Mouse (Mus musculus) neural tube, embryonic 11.5 days (tissue): ENCODE measurements at regions not wholly inside any gene's neighbourhood (a gene's known extent, or its start where the extent isn't known, plus 50 kb on each side); places are given as distances from the start of the nearest gene placed in this dataset.

Experiments used
- ATAC-seq: fragments of 200-750 bp; cut with Nextera tagmentation; 2 replicates; pipeline ENCODE4 v1.8.0; 2017; ENCODE audit warnings: moderate number of reproducible peaks, mild to moderate bottlenecking, moderate TSS enrichment, moderate library complexity; ENCODE audit not compliant: insufficient read depth, low FRiP score, low TSS enrichment
- DNase-seq: peaks from one replicate; pipeline ENCODE4 v3.0.0-alpha.2; 2015; ENCODE audit warnings: low spot score
- H3K27ac ChIP-seq: fragments of 300-500 bp; sonication (generic); 2 replicates; pipeline ENCODE4 v1.5.1; 2014; ENCODE audit warnings: low read depth, mild to moderate bottlenecking, low read length
- H3K27me3 ChIP-seq: fragments of 300-500 bp; sonication (generic); 2 replicates; pipeline ENCODE4 v1.6.1; 2014; ENCODE audit warnings: mild to moderate bottlenecking, low read length, mixed read lengths; ENCODE audit not compliant: control insufficient read depth, insufficient read depth
- H3K36me3 ChIP-seq: fragments of 300-500 bp; sonication (generic); 2 replicates; pipeline ENCODE4 v1.6.1; 2014; ENCODE audit warnings: mild to moderate bottlenecking, low read length, moderate library complexity, mixed read lengths; ENCODE audit not compliant: control insufficient read depth, insufficient read depth
- H3K4me1 ChIP-seq: fragments of 300-500 bp; sonication (generic); 2 replicates; pipeline ENCODE4 v1.6.1; 2014; ENCODE audit warnings: low read length, mixed read lengths; ENCODE audit not compliant: control insufficient read depth, insufficient read depth
- H3K4me2 ChIP-seq: fragments of 300-500 bp; sonication (generic); 2 replicates; pipeline ENCODE4 v1.6.1; 2014; ENCODE audit warnings: low read depth, mild to moderate bottlenecking, moderate library complexity
- H3K4me3 ChIP-seq: fragments of 300-500 bp; sonication (generic); 2 replicates; pipeline ENCODE4 v1.5.1; 2014; ENCODE audit warnings: low read depth, low read length
- H3K9ac ChIP-seq: fragments of 300-500 bp; sonication (generic); 2 replicates; pipeline ENCODE4 v1.6.1; 2014; ENCODE audit warnings: mild to moderate bottlenecking, low read length
- H3K9me3 ChIP-seq: fragments of 300-500 bp; sonication (generic); 2 replicates; pipeline ENCODE4 v1.6.1; 2016; ENCODE audit warnings: low read length; ENCODE audit not compliant: control insufficient read depth
- WGBS: fragments of 180-500 bp; shearing (Covaris S2); extraction: QIAGEN DNeasy Blood & Tissue Kit; methylation state at CpG from one replicate; pipeline ENCODE4 v1.1.7; 2014; 5-methylcytosine and 5-hydroxymethylcytosine counted together

DNA sequence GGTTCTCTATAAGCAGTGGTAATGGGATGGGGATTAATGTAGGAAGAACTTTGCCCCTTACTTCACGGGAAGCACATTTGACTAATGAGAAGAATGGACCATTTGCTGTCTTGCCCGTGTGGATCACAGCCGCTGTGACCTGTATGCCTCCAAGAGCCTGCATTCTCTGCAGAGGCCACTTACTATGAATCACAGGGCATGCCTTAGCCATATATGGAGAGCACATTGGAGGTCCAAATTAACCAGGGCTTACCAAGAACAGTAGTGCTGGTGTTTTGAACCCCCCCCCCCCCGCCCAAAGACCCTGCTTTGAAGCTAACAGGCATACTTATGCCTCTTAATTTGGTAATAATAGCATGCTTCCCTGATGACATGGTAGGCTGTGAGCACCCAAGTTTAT is 236.8 kb upstream of the Nectin3 start:
- H3K9ac ChIP-seq: no peak overlapping the region
- no peaks in the 10 kb centered on the region for H3K9me3 ChIP-seq
- no peaks in the 10 kb centered on the region for H3K36me3 ChIP-seq
- no peaks in the 10 kb centered on the region for H3K4me1 ChIP-seq
- 79% methylated on average over 4 of the region's 4 CpGs for WGBS
- DNase-seq: no peak
- no peaks in the 10 kb centered on the region for H3K27me3 ChIP-seq
- H3K27ac ChIP-seq: no peak overlapping the region
- H3K4me2 ChIP-seq: no peak overlapping the region
- no peak for ATAC-seq
- no peak overlapping the region for H3K4me3 ChIP-seq

DNA sequence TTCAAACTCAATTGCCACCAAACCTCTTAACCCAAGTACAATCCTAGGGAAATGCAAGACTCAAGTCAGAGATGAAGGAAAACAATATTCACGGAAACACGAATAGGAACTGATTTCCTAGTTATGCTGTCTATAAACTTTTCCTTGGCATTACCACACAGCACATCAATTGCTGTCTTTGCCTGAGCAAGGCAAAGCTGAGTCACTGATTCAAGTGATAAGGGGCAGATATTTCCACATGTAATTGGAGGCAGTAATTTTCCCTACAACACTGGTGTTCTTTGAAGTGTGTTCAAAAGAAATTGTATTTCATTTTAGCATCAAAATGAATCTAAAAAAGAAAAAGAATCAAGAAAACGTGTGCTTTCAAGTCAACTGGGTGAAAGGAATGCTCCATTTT is 230.1 kb upstream of the Nectin3 start:
- DNase-seq (no peak), ATAC-seq (no peak)
- Histone ChIP-seq H3K27ac (no peak overlapping the region), H3K4me1 (no peaks in the 10 kb centered on the region), H3K36me3 (no peaks in the 10 kb centered on the region), H3K27me3 (no peaks in the 10 kb centered on the region), H3K9ac (no peak overlapping the region), H3K9me3 (no peaks in the 10 kb centered on the region), H3K4me3 (no peak overlapping the region), H3K4me2 (no peak overlapping the region)
- 88% methylated on average over 3 of the region's 3 CpGs for WGBS

DNA sequence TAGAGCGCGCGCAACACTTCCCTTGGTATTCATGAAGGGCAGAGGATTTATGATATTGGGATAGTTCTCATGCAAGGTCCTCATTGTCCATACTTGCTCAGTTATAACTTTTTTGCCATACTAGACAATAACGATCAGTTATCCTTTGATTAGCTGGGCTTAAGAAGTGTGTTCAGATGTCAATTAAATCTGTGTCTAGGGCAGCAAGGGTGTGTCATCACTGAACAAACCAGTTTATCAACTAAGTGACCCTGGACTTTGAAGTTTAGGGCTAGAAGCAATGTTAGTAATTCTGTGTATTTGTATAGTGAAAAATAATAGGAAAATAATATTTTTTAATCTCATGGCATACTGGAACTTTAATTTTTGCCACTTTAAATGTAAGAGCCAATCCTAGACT is 225.3 kb upstream of the Nectin3 start:
- WGBS: 89% methylated on average over 4 of the region's 4 CpGs
- Histone ChIP-seq H3K36me3 (no peaks in the 10 kb centered on the region), H3K27ac (no peak overlapping the region), H3K4me3 (no peak overlapping the region), H3K9me3 (no peaks in the 10 kb centered on the region), H3K4me2 (no peak overlapping the region), H3K27me3 (no peaks in the 10 kb centered on the region), H3K4me1 (no peaks in the 10 kb centered on the region), H3K9ac (no peak overlapping the region)
- ATAC-seq (no peak), DNase-seq (no peak)

DNA sequence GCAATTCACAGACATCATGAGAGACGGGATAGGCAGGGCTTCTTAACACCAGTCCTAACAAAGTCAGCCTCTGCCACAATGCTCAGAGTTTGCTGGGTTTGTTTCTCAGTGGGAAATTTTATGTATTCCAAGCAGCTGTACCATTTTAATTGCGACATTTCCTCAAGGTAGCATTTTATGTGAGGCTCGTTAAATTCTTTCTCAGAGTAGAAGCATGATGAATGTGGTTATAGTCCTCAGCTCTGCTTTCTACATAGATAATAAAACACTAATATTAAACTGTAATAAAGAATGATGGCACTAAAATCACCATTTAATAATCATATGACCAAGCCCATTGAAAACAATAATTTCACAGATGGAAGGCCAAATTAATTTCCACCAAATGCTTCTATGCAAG is 181.5 kb upstream of the Nectin3 start:
- H3K36me3 ChIP-seq: no peaks in the 10 kb centered on the region

GRCm38 (mm10) chr16:46669590-46669989 is 171.3 kb upstream of the Nectin3 start:
- Histone ChIP-seq H3K27me3 (no peaks in the 10 kb centered on the region), H3K9me3 (no peaks in the 10 kb centered on the region), H3K27ac (no peak overlapping the region), H3K4me3 (no peak overlapping the region), H3K9ac (no peak overlapping the region), H3K36me3 (no peaks in the 10 kb centered on the region), H3K4me1 (no peaks in the 10 kb centered on the region), H3K4me2 (no peak overlapping the region)
- DNase-seq (no peak), ATAC-seq (no peak)
- WGBS: 78% methylated on average over 3 of the region's 3 CpGs

More for the DNA sequence above, 181.5 kb upstream of the Nectin3 start:
- H3K4me1 ChIP-seq: no peaks in the 10 kb centered on the region
- no peaks in the 10 kb centered on the region for H3K27me3 ChIP-seq
- no peak overlapping the region for H3K4me3 ChIP-seq
- no peak overlapping the region for H3K4me2 ChIP-seq
- no peak overlapping the region for H3K27ac ChIP-seq
- no peaks in the 10 kb centered on the region for H3K9me3 ChIP-seq
- 83% methylated on average over 3 of the region's 3 CpGs for WGBS
- ATAC-seq (no peak), DNase-seq (no peak)
- no peak overlapping the region for H3K9ac ChIP-seq

GRCm38 (mm10) chr16:46665566-46665965 is 167.2 kb upstream of the Nectin3 start:
- WGBS: 86% methylated on average over 3 of the region's 3 CpGs
- ATAC-seq: no peak
- H3K4me1 ChIP-seq: no peaks in the 10 kb centered on the region
- H3K36me3 ChIP-seq: no peaks in the 10 kb centered on the region
- no peaks in the 10 kb centered on the region for H3K9me3 ChIP-seq
- H3K27me3 ChIP-seq: no peaks in the 10 kb centered on the region
- no peak overlapping the region for H3K4me2 ChIP-seq
- H3K27ac ChIP-seq: no peak overlapping the region
- H3K4me3 ChIP-seq: no peak overlapping the region
- no peak for DNase-seq
- no peak overlapping the region for H3K9ac ChIP-seq

DNA sequence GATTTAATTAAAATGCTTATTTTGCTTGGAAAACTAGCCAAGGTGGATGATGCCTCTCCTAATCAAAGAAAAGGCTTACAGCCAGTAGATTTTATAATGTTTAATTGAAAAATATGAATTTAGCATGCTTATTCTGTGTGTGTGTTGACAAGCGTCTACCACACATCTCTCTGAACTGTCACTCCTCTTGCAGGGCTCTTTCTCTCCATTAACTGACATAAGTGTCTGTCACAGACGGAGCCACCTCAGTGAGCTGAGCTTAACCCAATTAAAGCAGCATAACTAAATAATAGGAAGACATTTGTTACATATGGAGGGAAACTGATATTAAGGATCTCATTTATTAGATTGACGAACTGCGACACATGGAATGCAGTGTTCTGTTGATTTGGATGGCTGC is 164.7 kb upstream of the Nectin3 start:
- Histone ChIP-seq H3K4me2 (no peak overlapping the region), H3K27me3 (no peaks in the 10 kb centered on the region), H3K36me3 (no peaks in the 10 kb centered on the region), H3K9me3 (no peaks in the 10 kb centered on the region), H3K4me3 (no peak overlapping the region), H3K4me1 (no peaks in the 10 kb centered on the region), H3K27ac (no peak overlapping the region), H3K9ac (no peak overlapping the region)
- ATAC-seq (no peak), DNase-seq (no peak)
- whole genome bisulfite sequencing: 91% methylated on average over 4 of the region's 4 CpGs

DNA sequence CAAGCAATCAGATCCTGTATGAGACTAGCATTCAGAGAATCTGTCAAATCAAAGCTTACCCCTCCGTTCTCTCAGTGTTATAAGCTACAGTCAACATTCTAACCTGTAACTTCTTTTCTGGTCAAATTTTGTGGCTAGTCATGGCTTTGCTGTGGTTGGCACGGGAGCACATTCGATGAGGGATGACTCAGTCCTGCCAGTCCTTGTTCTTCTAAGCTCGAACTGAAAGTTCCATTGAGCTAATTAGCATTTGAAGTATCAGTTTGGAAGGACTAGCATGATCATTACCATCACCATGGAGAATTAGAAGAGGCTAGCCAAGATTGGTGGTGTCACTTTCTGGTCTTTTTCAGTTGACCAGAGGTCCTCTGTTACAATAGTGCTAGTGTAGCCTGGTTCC is 156.7 kb upstream of the Nectin3 start:
- ATAC-seq (no peak), DNase-seq (no peak)
- H3K9me3 ChIP-seq: no peaks in the 10 kb centered on the region
- H3K27me3 ChIP-seq: no peaks in the 10 kb centered on the region
- H3K36me3 ChIP-seq: no peaks in the 10 kb centered on the region
- no peak overlapping the region for H3K9ac ChIP-seq
- H3K4me2 ChIP-seq: no peak overlapping the region
- no peaks in the 10 kb centered on the region for H3K4me1 ChIP-seq
- H3K27ac ChIP-seq: no peak overlapping the region
- WGBS: 87% methylated on average over 4 of the region's 4 CpGs
- no peak overlapping the region for H3K4me3 ChIP-seq

- 17% methylated on average over 2 of the region's 2 CpGs for WGBS
- no peak overlapping the region for H3K4me2 ChIP-seq
- H3K27me3 ChIP-seq: no peaks in the 10 kb centered on the region
- no peaks in the 10 kb centered on the region for H3K9me3 ChIP-seq
- no peak for ATAC-seq
- H3K4me3 ChIP-seq: no peak overlapping the region
- no peaks in the 10 kb centered on the region for H3K4me1 ChIP-seq
- H3K9ac ChIP-seq: no peak overlapping the region
- H3K36me3 ChIP-seq: no peaks in the 10 kb centered on the region
- H3K27ac ChIP-seq: no peak overlapping the region
- DNase-seq: no peak
Measured at GRCm38 (mm10) chr16:46625807-46626206, 127.5 kb upstream of the Nectin3 start.
